Mouse (Mus musculus) gastrocnemius, postnatal 25 days (tissue): ENCODE results near the gene Tcl1b3. TPM values are rescaled to one million over a fixed set of nuclear protein-coding genes. Genes with fewer than 3 reads are reported as not detected.
"Not testable (repeated sequence)": the region's sequence is repeated elsewhere in the genome, so short reads cannot be mapped to it uniquely, and the experiment has no call there.

Experiments used
- DNase-seq: peaks from one replicate; pipeline ENCODE4 v3.0.0; 2022
- long read RNA-seq, 2 experiments: library from polyadenylated mRNA; stranded (forward); transcript quantifications; one replicate each; pipeline ENCODE4 v2.0.0; 2021
- total RNA-seq, 2 experiments: library from RNA; stranded (reverse); gene quantifications; 1 replicate in 1 of 2; 2 replicates in 1 of 2; pipeline ENCODE4 v1.2.3; 2021

The Tcl1b3 gene
- not detected for total RNA-seq
- long read RNA-seq, experiment 1 = 0 reads
- long read RNA-seq, experiment 2 = 0 reads

- DNase-seq = not testable (repeated sequence)
These were observed at the start of gene Tcl1b3 for GRCm38 (mm10) chr12:105190743-105191142. Tcl1b3 (plus strand) TSS chr12:105191043.

- no peak for DNase-seq
These were observed 47.7 kb upstream of the Tcl1b3 start for GRCm38 (mm10) chr12:105143096-105143495.

GRCm38 (mm10) chr12:105144928-105145327 lies 45.9 kb upstream of the Tcl1b3 start:
- not testable (repeated sequence) for DNase-seq

GRCm38 (mm10) chr12:105145714-105146113 lies 45.1 kb upstream of the Tcl1b3 start, which contains the start of gene Tcl1b2:
Tcl1b2 (plus strand) TSS chr12:105146014.
- DNase-seq = no peak

GRCm38 (mm10) chr12:105155286-105155685 lies 35.6 kb upstream of the Tcl1b3 start:
- DNase-seq = peak; percentile 23

- DNase-seq = no peak
These were observed 32.0 kb upstream of the Tcl1b3 start for GRCm38 (mm10) chr12:105158842-105159241.

- no peak for DNase-seq
These were observed 31.5 kb upstream of the Tcl1b3 start, which contains the start of gene Tcl1b1 for GRCm38 (mm10) chr12:105159390-105159789. Tcl1b1 (plus strand) TSS chr12:105159690.

- DNase-seq = no peak
These were observed 24.1 kb upstream of the Tcl1b3 start for GRCm38 (mm10) chr12:105166734-105167133.

- DNase-seq = no peak
These were observed 17.5 kb upstream of the Tcl1b3 start for GRCm38 (mm10) chr12:105173366-105173765.

- peak; percentile 23 for DNase-seq
These were observed 16.5 kb upstream of the Tcl1b3 start for GRCm38 (mm10) chr12:105174318-105174717.

- DNase-seq = not testable (repeated sequence)
These were observed 14.8 kb upstream of the Tcl1b3 start, which contains the start of gene Tcl1b5 for GRCm38 (mm10) chr12:105176044-105176443. Tcl1b5 (plus strand) TSS chr12:105176344.

GRCm38 (mm10) chr12:105181040-105181644 lies 9.7 kb upstream of the Tcl1b3 start:
- not testable (repeated sequence) for DNase-seq

GRCm38 (mm10) chr12:105188980-105189379 lies 1.9 kb upstream of the Tcl1b3 start:
- not testable (repeated sequence) for DNase-seq

- DNase-seq = not testable (repeated sequence)
These were observed 9.0 kb downstream of the Tcl1b3 start for GRCm38 (mm10) chr12:105199684-105200497.

- DNase-seq = not testable (repeated sequence)
These were observed 10.8 kb downstream of the Tcl1b3 start, which contains the start of gene Tcl1b4 for GRCm38 (mm10) chr12:105201657-105202056. Tcl1b4 (plus strand) TSS chr12:105201957.

- DNase-seq = no peak
These were observed 16.2 kb downstream of the Tcl1b3 start for GRCm38 (mm10) chr12:105207071-105207470.

- no peak for DNase-seq
These were observed 17.6 kb downstream of the Tcl1b3 start for GRCm38 (mm10) chr12:105208441-105208840.

- no peak for DNase-seq
These were observed 18.4 kb downstream of the Tcl1b3 start for GRCm38 (mm10) chr12:105209231-105209630.

- no peak for DNase-seq
These were observed 26.4 kb downstream of the Tcl1b3 start for GRCm38 (mm10) chr12:105217101-105217760.

- no peak for DNase-seq
These were observed 31.9 kb downstream of the Tcl1b3 start, which contains the start of gene Tcl1 for GRCm38 (mm10) chr12:105222601-105223319. Tcl1 (minus strand) TSS chr12:105222793.

GRCm38 (mm10) chr12:105224621-105225320 lies 33.9 kb downstream of the Tcl1b3 start:
- DNase-seq = no peak
